Mouse (Mus musculus) lung, adult 2 months (tissue): ENCODE measurements around the gene Zp2.

ENCODE experiments used
- CTCF ChIP-seq: fragments of 200-500 bp; IDR thresholded peaks from 2 replicates; pipeline ENCODE4 v1.5.1; 2011; ENCODE audit warnings: mild to moderate bottlenecking, low read length, control low read depth; ENCODE audit not compliant: insufficient read depth
- POLR2A ChIP-seq: fragments of 200-500 bp; IDR thresholded peaks from 2 replicates; pipeline ENCODE4 v1.6.1; 2011; ENCODE audit warnings: low read depth, mild to moderate bottlenecking, control low read depth, low read length, borderline replicate concordance; ENCODE audit errors: extremely low read depth

- TF ChIP-seq CTCF = no peak
- no peak for TF ChIP-seq POLR2A
Measured at GRCm38 (mm10) chr7:120080177-120080576, 64.9 kb downstream of the Zp2 start.
